Mouse (Mus musculus) Patski (cell line): ENCODE measurements at regions not wholly inside any gene's neighbourhood (a gene's known extent, or its start where the extent isn't known, plus 50 kb on each side); places are given as distances from the start of the nearest gene placed in this dataset.

Experiments
- ATAC-seq: fragments of 100-300 bp; one replicate; pipeline ENCODE4 v1.8.0; 2021
- CTCF ChIA-PET: fragments of 350-600 bp; sonication (Branson Sonifier 250); formaldehyde crosslinking; loops from one replicate; lab custom pipeline; 2022; ENCODE audit warnings: inconsistent platforms; lab: Charles Lee
- POLR2A ChIA-PET: fragments of 350-600 bp; sonication (Branson Sonifier 250); formaldehyde crosslinking; loops from one replicate; lab custom pipeline; 2022; ENCODE audit warnings: antibody characterized with exemption, inconsistent platforms; lab: Charles Lee
- DNase-seq: peaks from one replicate; pipeline ENCODE4 v3.0.0-alpha.2; 2011; ENCODE audit warnings: low read depth, low spot score
- H3K27me3 ChIP-seq: fragments of 371-371 bp; one replicate; pipeline ENCODE4 v1.5.1; 2021
- CTCF ChIP-seq: fragments of 100-300 bp; IDR thresholded peaks from one replicate; pipeline ENCODE4 v1.5.1; 2021
- in situ Hi-C: fragments of 300-500 bp; cut with MboI; formaldehyde crosslinking; loops from 3 replicates; pipeline ENCODE4 v1.11.1; 2018; ENCODE audit warnings: low pct_unique_long_range_greater_than_20kb, mixed read lengths

DNA sequence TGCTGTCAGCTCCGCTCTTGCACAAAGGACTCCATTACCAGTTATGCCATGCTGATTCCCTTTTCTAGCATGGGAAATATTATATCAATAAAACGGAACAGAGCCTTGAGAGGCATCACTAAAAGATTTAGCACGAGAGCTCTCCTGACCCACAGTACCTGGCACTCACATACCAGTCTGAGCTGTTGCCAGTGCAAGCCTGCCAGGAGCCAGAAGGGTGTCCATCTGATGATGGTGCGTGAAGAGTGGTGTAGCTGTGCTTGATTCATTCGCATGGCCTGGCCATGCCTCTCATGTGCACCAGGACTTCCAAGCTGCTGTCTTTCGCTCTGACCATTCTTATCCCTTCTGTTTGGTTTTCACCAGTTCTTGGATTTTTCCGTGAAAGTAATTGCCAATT, 102.3 kb upstream of the Irx4 start:
- TF ChIP-seq CTCF = no peak
- ATAC-seq (no peak), DNase-seq (no peak)
- peaks cover 7% of the 10 kb centered on the region for H3K27me3 ChIP-seq
- ChIA-PET CTCF (no interaction called here), POLR2A (no interaction called here)
- in situ Hi-C loops = no loop called here

DNA sequence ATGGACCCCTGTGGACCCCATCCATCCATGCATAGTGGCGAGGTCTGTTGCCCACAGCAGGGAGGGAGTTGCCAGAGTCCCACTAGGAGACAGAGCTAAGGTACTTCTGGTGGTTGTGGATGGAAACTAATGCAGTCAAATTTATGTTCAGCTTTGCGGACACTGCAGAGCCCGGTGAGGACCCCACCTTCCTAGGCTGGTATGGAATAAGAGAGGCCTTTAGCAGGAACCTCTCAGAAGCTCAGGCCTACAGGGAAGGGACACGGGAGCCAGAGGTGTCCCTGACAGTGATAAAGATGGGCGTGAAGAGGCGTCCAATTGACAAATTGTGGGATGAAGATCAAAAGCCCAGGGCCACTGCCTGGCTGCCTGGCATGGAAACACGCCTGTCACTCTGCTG, 100.8 kb upstream of the Irx4 start:
- ATAC-seq (no peak), DNase-seq (no peak)
- peaks cover 7% of the 10 kb centered on the region for H3K27me3 ChIP-seq
- ChIA-PET POLR2A (no interaction called here), CTCF (interaction anchor here (0.6 to 1.8 kb wide), 7 partner anchors 8 to 193 kb away, joined by 3 to 6 read pairs (median 4); no protein-coding TSS in a partner anchor)
- TF ChIP-seq CTCF = no peak
- in situ Hi-C loops = no loop called here

- ChIA-PET POLR2A (no interaction called here), CTCF (interaction anchor here (0.6 to 1.8 kb wide), 7 partner anchors 8 to 193 kb away, joined by 3 to 6 read pairs (median 4); no protein-coding TSS in a partner anchor)
- peak; percentile 14 for ATAC-seq
- DNase-seq = no peak
- no peak for TF ChIP-seq CTCF
- in situ Hi-C loops = loop anchor here (10.0 kb wide), 1 partner anchor 525 kb away; no protein-coding TSS in a partner anchor
- peaks cover 7% of the 10 kb centered on the region for H3K27me3 ChIP-seq
Measured at GRCm38 (mm10) chr13:73159865-73160264, 100.4 kb upstream of the Irx4 start.

DNA sequence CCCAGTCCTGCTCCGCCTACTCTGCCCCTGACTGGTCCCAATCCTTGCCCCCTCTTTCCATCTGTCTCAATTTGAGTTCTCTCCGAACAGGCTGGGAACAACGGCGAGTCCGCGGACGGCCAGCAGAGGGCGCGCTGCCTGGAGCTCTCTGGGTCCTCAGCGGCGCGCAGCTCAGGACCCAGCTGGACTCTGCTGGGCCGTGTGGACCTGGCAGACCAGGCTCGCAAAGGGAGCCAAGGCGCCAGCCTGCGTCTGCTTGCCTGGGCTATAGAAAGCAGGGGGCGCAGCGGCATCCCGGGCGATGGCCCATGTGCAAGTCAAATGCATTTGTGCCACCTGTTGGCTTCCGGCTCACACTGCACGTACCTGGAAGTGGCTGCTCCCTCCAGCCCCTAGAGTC, 100.0 kb upstream of the Irx4 start:
- CTCF ChIA-PET = interaction anchor here (1.0 to 1.8 kb wide), 6 partner anchors 8 to 191 kb away, joined by 3 to 6 read pairs (median 4); no protein-coding TSS in a partner anchor
- ATAC-seq (peak; percentile 91), DNase-seq (no peak)
- in situ Hi-C loops = loop anchor here (10.0 kb wide), 1 partner anchor 525 kb away; no protein-coding TSS in a partner anchor
- H3K27me3 ChIP-seq = peaks cover 7% of the 10 kb centered on the region
- POLR2A ChIA-PET = no interaction called here
- TF ChIP-seq CTCF = peak; percentile 99

DNA sequence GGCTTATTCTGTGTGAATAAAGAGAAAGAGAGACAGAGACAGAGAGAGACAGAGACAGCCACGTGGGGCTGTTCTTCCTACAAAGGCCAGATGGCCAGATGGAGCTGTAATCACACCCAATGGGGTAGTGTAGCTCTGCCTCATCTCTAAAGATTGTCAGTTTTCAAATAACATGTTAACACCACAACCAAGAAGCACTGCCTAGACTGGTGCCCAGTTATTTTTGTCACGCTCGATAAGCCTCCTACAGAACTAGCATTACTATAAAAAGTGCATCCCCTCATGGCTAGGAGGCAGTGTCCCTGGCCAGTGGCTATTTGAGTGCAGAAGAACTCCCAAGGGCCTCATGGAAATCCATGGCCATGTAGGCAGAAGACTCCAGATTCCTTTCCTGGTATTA, 90.0 kb upstream of the Irx4 start:
- POLR2A ChIA-PET = no interaction called here
- DNase-seq (no peak), ATAC-seq (no peak)
- CTCF ChIA-PET = interaction anchor here (1.4 kb wide), 1 partner anchor 10 kb away, joined by 4 read pairs; no protein-coding TSS in a partner anchor
- in situ Hi-C loops = no loop called here
- TF ChIP-seq CTCF = no peak
- H3K27me3 ChIP-seq = peaks cover 12% of the 10 kb centered on the region

DNA sequence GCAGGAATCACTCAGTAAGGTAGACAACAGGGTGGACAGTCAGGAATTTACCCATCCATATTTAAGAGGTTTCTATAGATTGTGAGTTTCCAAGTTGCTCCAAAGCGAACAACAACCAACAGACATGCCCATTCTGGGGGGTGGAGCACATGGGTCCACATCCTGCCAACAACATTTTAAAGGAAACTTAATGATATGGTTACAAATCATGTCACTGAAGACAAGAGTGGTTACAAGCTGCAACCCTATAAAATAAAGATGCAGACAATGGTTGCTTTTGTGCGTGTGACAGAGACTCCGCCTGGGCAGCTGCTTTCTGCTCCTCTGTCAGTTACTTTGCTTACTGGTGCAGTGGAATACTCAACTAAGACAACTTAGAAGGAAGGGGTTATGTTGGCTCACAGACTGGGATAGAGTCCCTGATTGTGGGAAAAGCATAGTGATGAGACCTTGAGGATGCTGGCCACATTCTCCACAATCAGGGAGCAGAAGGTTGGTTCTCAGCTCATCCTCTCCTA, 52.3 kb upstream of the Irx4 start:
- no peak for TF ChIP-seq CTCF
- H3K27me3 ChIP-seq = no peaks in the 10 kb centered on the region
- POLR2A ChIA-PET = no interaction called here
- in situ Hi-C loops = no loop called here
- DNase-seq = no peak
- no peak for ATAC-seq
- CTCF ChIA-PET = no interaction called here
